Mouse (Mus musculus) layer of hippocampus, postnatal 10 days (tissue): ENCODE data around the gene Phf2. TPM values are rescaled to one million over a fixed set of nuclear protein-coding genes. Genes with fewer than 3 reads are reported as not detected.
A peak's percentile ranks its signal among the peaks of the same experiment; 100 is the strongest.

Source experiments
- DNase-seq, 2 experiments: peaks; one replicate each; pipeline ENCODE4 v3.0.0; 2021; ENCODE audit warnings: low spot score in 2 of 2
- total RNA-seq, 2 experiments: library from RNA; stranded (reverse); gene quantifications; 2 replicates each; pipeline ENCODE4 v1.2.3; 2021

The Phf2 gene
- total RNA-seq, 2 experiments from 2014 or later: 27.9 to 29.9 TPM

GRCm38 (mm10) chr13:48858779-48859178 lies 12.1 kb downstream of the Phf2 start:
- DNase-seq: no peak

- no peak for DNase-seq
These were observed 12.9 kb downstream of the Phf2 start for GRCm38 (mm10) chr13:48858054-48858453.

GRCm38 (mm10) chr13:48857246-48857932 lies 13.5 kb downstream of the Phf2 start:
- DNase-seq: no peak

- no peak for DNase-seq
These were observed 17.0 kb downstream of the Phf2 start for GRCm38 (mm10) chr13:48853947-48854346.

DNA sequence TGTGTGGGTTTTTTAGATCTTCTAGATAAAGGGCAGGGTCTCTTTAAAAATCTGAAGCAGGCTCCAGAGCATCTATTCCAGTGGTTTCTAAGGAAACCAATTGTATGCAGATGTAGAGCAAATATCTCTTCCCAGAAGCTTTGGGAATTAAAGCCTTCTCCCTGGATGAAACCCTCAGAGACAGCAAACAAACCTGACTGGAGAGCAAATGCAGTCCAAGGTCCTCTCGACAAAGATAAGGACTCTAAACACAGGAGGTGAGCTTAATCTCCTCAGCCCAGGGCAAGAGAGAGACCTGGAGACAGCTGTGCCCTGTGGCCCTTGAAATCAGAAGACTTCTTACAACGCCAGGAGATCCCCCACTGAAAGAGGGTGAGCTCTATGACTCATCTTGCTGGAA lies 17.4 kb downstream of the Phf2 start:
- DNase-seq: no peak

- no peak for DNase-seq
These were observed 18.1 kb downstream of the Phf2 start for GRCm38 (mm10) chr13:48852859-48853258.

DNA sequence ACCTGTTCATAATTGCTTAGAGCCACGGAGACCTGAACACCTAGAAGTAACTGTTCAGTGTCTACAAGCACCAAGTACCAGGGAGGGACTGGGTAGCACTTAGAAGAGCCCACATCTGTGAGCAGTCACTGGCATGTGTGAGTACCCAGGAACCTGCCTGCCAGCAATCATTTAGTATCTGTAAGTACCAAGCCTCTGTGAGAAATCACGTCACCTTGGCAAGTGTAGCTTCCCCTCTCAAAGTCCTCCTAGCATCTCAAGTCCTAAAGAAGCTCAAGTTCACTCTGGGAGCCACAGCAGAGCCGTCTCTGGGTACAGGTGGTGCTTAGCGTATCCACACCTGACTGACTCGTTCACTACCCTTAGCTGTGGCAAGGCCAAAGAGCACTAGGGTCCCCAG lies 19.2 kb downstream of the Phf2 start:
- DNase-seq: no peak

- no peak for DNase-seq
These were observed 20.1 kb downstream of the Phf2 start for GRCm38 (mm10) chr13:48850771-48851170.

- no peak for DNase-seq
These were observed 20.6 kb downstream of the Phf2 start for GRCm38 (mm10) chr13:48850326-48850725.

- no peak for DNase-seq
These were observed 21.8 kb downstream of the Phf2 start for GRCm38 (mm10) chr13:48849155-48849554.

GRCm38 (mm10) chr13:48845308-48845707 lies 25.6 kb downstream of the Phf2 start:
- no peak for DNase-seq

- no peak for DNase-seq
These were observed 27.4 kb downstream of the Phf2 start for GRCm38 (mm10) chr13:48843530-48843929.

DNA sequence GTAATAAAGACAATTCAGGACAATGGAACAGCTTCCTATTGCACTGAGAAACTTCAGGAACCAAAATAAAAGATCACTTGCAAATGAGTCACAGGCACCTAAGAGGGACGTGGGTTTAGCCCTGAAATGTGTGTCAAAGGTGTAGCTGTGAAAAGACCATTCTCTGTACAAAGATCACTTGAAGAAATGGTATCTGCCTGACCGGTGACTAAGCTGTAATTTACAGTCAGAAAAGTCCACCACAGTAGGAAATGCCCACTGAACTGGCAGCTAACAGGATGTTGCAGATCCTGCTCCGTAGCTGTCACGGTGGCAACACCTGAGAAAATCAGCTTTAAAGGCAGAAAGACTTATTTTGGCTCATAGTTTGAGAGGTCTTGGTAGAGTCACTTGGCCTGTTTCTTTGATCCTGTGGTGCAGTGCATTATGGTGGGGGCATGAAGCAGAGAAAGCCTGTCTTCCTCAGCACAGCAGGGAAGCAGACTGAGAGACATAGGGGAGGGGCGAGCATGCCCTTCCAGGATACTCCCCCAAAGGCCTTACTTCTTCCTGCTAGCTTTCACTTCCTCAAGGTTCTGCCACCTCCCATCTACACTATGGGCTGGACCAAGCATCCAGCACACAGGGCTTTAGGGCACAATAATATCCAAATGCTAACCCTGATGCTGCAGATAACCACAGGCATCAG lies 28.9 kb downstream of the Phf2 start:
- no peak for DNase-seq

DNA sequence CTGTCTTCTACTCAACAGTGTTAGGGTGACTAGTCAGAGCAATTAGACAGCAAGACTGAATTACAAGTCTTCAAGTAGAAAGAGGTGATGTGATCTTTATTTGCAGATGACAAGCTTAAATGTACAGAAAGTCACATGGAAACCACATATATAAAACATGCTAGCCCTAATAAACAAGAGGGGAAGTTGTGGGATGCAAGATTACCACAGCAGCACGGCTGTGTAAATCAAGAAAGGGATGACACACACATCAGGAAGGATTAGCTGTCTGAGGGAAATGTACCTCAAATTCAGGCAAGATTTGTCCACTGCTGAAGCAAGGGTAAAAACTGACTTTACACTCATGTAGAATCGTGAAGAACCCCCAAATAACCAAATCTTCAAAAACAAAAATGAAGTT lies 32.6 kb downstream of the Phf2 start:
- DNase-seq: no peak

DNA sequence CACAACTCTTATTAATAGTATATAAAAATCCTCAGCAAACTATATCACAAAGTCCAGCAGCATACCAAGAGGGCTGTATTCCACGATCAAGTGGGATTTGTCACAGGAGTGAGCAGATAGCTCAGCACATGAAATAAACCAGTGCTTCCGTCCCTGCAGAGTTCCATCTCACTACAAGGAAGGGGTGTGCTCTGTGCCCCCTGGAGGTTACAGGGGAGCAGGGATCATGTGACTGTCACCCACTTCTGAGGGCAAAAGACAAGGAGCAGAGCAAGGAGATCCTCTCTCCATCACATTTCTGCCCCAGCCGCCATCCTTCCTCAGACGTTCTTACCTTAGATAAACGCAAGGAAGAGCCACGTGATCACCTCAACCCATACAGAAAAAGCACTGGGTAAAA lies 33.4 kb downstream of the Phf2 start:
- no peak for DNase-seq

DNA sequence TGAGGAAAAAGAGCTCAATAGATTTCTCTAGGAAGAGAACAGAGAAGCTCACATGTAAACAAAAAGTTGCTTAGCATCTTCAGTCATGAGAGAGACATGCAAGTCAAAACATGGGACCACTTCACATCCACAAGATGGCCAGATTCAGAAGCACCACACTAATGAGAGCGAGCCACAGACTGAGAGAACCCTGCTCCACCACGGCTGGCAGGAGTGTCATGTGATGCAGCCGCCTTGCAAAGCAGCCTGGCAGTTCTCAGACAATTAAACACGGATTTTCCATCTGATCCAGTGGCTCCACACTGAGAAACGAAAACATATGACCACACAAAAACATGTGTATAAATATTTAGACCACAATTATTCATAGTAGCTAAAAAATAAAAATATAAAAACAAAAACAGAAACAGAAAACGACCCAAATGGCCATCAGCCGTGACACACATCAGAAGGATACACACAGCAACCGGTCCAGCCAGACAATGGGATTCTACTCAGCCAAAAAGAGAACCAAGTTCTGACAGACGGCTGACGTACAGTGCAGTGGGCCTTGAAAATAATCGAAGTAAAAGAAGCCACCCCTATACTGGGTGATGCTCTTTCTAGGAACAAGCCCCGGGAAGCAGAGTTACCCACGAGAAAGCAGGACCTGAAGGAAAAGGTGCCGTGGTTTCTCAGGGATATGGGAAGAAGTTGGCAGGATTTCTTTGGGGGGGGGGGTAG lies 40.2 kb downstream of the Phf2 start:
- DNase-seq: peak in 1 of 2 experiments; percentile 36

DNA sequence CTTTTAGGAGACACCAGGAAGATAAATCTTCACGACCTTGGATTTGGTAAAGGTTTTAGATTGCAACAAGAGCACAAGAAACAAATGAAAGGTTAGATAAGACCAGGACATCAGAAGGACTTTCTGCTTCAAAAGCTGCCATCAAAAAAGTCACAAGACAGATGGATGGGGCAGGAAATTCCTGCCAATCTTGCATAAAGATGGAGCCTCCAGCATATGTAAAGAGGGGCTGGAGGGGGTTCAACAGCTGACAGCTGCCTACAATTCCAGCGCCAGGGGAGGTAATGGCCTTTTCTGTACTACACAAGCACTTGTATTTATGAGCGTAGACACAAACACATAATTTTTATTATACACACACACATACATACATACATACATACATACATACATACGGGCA lies 41.1 kb downstream of the Phf2 start:
- DNase-seq: no peak

- DNase-seq: no peak
These were observed 48.0 kb downstream of the Phf2 start for GRCm38 (mm10) chr13:48822871-48823270.

- DNase-seq: no peak
These were observed 48.6 kb downstream of the Phf2 start for GRCm38 (mm10) chr13:48822288-48822687.

GRCm38 (mm10) chr13:48819131-48819530 lies 51.8 kb downstream of the Phf2 start:
- DNase-seq: no peak

DNA sequence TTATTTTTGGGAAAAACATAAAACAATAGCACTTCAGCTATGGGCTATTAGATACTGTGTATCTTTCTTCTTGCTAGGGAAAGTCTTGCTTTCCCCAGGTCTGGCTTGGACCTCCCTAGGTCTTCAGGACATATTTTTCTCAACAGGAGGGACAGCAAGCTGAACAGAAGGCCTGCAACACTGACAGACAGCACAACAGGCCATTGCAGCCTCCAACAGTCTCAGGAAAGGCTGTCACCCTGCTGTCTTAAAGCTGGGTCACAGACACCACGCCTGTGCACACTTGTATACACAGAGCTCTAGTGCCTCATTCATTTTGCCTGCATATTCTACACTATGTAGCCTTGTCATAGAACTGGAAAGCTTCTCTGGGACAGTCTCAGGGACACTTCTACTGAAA lies 56.5 kb downstream of the Phf2 start:
- DNase-seq: no peak

DNA sequence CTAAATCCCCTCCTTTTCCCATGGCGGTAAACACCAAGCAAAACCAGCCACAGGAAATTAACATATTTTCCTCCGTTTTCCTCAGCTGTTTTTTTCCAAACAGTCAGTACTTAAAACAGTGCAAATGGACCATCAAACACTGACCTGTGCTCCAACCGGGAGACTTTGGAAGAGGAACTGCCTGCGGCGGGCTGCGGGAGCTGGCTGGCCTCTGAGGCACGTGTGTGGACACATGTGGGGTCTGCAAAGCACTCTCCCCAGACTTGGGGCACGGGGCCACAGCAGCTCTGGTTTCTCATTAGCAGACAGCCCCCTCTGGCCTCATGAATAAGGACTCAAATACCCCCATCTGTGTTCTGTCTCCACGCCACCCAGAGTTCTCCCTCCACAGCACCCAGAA lies 59.9 kb downstream of the Phf2 start:
- DNase-seq: no peak
